Mouse (Mus musculus): ENCODE measurements around the gene Wdr90. TPM values are rescaled to one million over a fixed set of nuclear protein-coding genes. Genes with fewer than 3 reads are reported as not detected.

The Wdr90 gene
- total and polyA plus RNA-seq, 3 experiments: 1.2 to 8.5 (median 1.3) TPM

DNA sequence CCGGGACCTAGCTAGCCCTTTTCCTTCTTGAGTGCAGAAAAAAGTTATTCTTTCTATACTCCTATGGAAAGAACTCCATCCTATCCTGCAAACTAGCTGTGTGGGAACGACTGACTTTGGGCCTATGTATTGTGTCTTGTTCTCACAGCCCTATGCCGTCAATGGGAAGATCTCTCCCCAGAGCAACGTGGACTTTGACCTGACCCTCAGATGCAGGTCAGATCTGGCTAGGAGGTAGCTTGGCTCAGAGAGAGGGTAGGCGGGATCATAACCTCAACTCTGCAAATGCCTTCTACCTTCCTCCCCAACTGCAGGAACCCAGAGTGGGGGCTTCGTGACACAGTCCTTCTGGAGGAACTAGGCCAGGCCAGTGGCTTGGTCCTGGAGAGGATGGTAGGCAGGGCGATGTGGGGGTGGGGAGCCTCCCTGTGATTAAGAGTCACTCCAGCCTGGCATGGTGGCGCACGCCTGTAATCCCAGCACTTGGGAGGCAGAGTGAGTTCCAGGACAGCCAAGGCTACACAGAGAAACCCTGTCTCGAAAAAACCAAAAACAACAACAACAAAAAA, 15.1 kb upstream of the Wdr90 start:
- Histone ChIP-seq H3K4me3 (peak overlapping the region; percentile 82), H3K4me1 (ENCODE audit: control insufficient read depth, insufficient read depth, low read length) (peaks cover 6% of the 10 kb centered on the region; the same call in 1 of the 2 replicates), H3K9ac (ENCODE audit: low read depth, low read length) (no peak overlapping the region), H3K27me3 (ENCODE audit: control insufficient read depth, insufficient read depth, low read length) (no peaks in the 10 kb centered on the region), H3K79me2 (replicated peaks; ENCODE audit: control insufficient read depth, insufficient read depth, low read length) (no peaks in the 10 kb centered on the region), H3K27ac (no peak overlapping the region), H3K36me3 (ENCODE audit: control insufficient read depth, insufficient read depth, low read length) (no peaks in the 10 kb centered on the region)
- 68% methylated on average over 10 of the region's 10 CpGs for WGBS
- DNase-seq: no peak
- intact Hi-C loops (cut with DNase I): no loop called here
- TF ChIP-seq CTCF (IDR thresholded peaks at IDR 0.05) (no peak), POLR2A (IDR thresholded peaks at IDR 0.05; ENCODE audit: insufficient read depth, low read depth, low read length) (no peak), EP300 (IDR thresholded peaks at IDR 0.05; ENCODE audit: insufficient read depth, low read depth, low read length) (no peak)

DNA sequence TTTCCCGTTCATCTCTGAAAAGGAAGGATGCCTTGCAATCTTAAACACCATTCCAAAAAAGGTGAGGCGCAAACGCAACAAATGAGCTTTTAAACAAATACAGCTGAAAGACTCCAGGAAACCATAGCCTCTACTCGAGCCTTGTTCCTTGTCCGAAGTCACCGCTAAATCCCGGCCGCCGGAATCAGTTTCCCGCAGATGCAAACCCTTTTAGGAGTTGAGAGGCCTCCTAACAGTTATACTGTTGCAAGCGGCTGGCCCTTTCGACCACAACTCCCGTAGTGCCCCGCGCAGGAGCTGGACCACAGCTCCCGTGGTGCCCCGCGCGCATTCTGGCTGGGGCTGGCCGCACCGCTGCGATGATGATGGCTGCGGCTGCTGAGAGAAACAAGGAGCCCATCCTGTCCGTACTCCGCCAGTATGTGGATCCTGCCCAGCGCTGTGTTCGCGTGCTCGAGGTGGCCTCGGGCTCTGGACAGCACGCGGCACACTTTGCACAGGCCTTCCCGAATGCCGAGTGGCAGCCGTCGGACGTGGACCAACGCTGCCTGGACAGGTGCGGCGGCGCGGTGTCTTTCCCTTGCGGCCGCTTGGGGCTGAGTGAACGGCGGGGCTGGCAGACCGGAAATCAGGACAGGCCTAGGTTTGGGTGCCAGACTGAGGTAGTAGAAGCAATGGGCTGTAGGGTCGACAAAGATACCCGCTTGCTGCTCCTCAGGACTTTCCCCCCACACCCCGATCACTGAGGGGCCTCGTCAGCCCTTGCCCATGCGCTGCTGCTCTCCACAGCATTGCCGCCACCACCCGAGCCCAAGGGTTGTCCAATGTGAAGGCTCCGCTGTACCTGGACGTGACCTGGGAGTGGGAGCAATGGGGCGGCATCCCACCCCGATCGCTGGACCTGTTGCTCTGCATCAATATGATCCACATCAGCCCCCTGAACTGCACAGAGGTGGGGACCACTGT, 14.2 kb upstream of the Wdr90 start:
- peak; percentile 90 for TF ChIP-seq POLR2A (IDR thresholded peaks at IDR 0.05; ENCODE audit: insufficient read depth, low read depth, low read length)
- 0 out of 2 replicates have a peak, but pooled peaks have one; percentile 54 for TF ChIP-seq EP300 (IDR thresholded peaks at IDR 0.05; ENCODE audit: insufficient read depth, low read depth, low read length)
- TF ChIP-seq CTCF (IDR thresholded peaks at IDR 0.05): peak; percentile 35
- Histone ChIP-seq H3K9ac (ENCODE audit: low read depth, low read length) (peak overlapping the region; percentile 82), H3K4me3 (peak overlapping the region; percentile 82), H3K79me2 (replicated peaks; ENCODE audit: control insufficient read depth, insufficient read depth, low read length) (no peaks in the 10 kb centered on the region), H3K4me1 (ENCODE audit: control insufficient read depth, insufficient read depth, low read length) (peaks cover 6% of the 10 kb centered on the region; the same call in 1 of the 2 replicates), H3K27ac (peak overlapping the region; percentile 91), H3K27me3 (ENCODE audit: control insufficient read depth, insufficient read depth, low read length) (no peaks in the 10 kb centered on the region), H3K36me3 (ENCODE audit: control insufficient read depth, insufficient read depth, low read length) (no peaks in the 10 kb centered on the region)
- intact Hi-C loops (cut with DNase I): no loop called here
- WGBS: 1% methylated on average over 59 of the region's 59 CpGs
- peak; percentile 89 to 92 for DNase-seq

GRCm38 (mm10) chr17:25874721-25875170, 13.4 kb upstream of the Wdr90 start, which contains the start of gene Mettl26:
Mettl26 (plus strand) TSS chr17:25875074.
- Histone ChIP-seq H3K9ac (ENCODE audit: low read depth, low read length) (peak within 1 kb of the TSS; percentile 82), H3K4me3 (peak within 1 kb of the TSS; percentile 82), H3K79me2 (replicated peaks; ENCODE audit: control insufficient read depth, insufficient read depth, low read length) (no peaks in the 10 kb centered on the region), H3K4me1 (ENCODE audit: control insufficient read depth, insufficient read depth, low read length) (peaks cover 6% of the 10 kb centered on the region; the same call in 1 of the 2 replicates), H3K27me3 (ENCODE audit: control insufficient read depth, insufficient read depth, low read length) (no peaks in the 10 kb centered on the region), H3K27ac (peak within 1 kb of the TSS; percentile 91), H3K36me3 (ENCODE audit: control insufficient read depth, insufficient read depth, low read length) (no peaks in the 10 kb centered on the region)
- DNase-seq: peak; percentile 92 to 95
- TF ChIP-seq POLR2A (IDR thresholded peaks at IDR 0.05; ENCODE audit: insufficient read depth, low read depth, low read length): no peak
- TF ChIP-seq EP300 (IDR thresholded peaks at IDR 0.05; ENCODE audit: insufficient read depth, low read depth, low read length): peak; percentile 82
- TF ChIP-seq CTCF (IDR thresholded peaks at IDR 0.05): peak; percentile 50; the same call in 1 of the 2 replicates
- intact Hi-C loops (cut with DNase I): no loop called here
- WGBS: under 1% methylated on average over 25 of the region's 25 CpGs

- Histone ChIP-seq H3K4me3 (peak overlapping the region; percentile 82), H3K36me3 (ENCODE audit: control insufficient read depth, insufficient read depth, low read length) (no peaks in the 10 kb centered on the region), H3K27me3 (ENCODE audit: control insufficient read depth, insufficient read depth, low read length) (no peaks in the 10 kb centered on the region), H3K27ac (peak overlapping the region; percentile 91), H3K79me2 (replicated peaks; ENCODE audit: control insufficient read depth, insufficient read depth, low read length) (no peaks in the 10 kb centered on the region), H3K4me1 (ENCODE audit: control insufficient read depth, insufficient read depth, low read length) (peaks cover 6% of the 10 kb centered on the region; the same call in 1 of the 2 replicates), H3K9ac (ENCODE audit: low read depth, low read length) (peak overlapping the region; percentile 65)
- TF ChIP-seq POLR2A (IDR thresholded peaks at IDR 0.05; ENCODE audit: insufficient read depth, low read depth, low read length) (no peak), CTCF (IDR thresholded peaks at IDR 0.05) (no peak), EP300 (IDR thresholded peaks at IDR 0.05; ENCODE audit: insufficient read depth, low read depth, low read length) (no peak)
- WGBS: 19% methylated on average over 14 of the region's 14 CpGs
- DNase-seq: no peak
- intact Hi-C loops (cut with DNase I): no loop called here
Measured at GRCm38 (mm10) chr17:25874148-25874720, 12.9 kb upstream of the Wdr90 start.

- intact Hi-C loops (cut with DNase I): no loop called here
- Histone ChIP-seq H3K27me3 (ENCODE audit: control insufficient read depth, insufficient read depth, low read length) (no peaks in the 10 kb centered on the region), H3K79me2 (replicated peaks; ENCODE audit: control insufficient read depth, insufficient read depth, low read length) (no peaks in the 10 kb centered on the region), H3K9ac (ENCODE audit: low read depth, low read length) (no peak overlapping the region), H3K4me3 (no peak overlapping the region), H3K27ac (no peak overlapping the region), H3K36me3 (ENCODE audit: control insufficient read depth, insufficient read depth, low read length) (no peaks in the 10 kb centered on the region), H3K4me1 (ENCODE audit: control insufficient read depth, insufficient read depth, low read length) (peaks cover 9% of the 10 kb centered on the region)
- 78% methylated on average over 11 of the region's 11 CpGs for WGBS
- TF ChIP-seq CTCF (IDR thresholded peaks at IDR 0.05) (no peak), POLR2A (IDR thresholded peaks at IDR 0.05; ENCODE audit: insufficient read depth, low read depth, low read length) (no peak), EP300 (IDR thresholded peaks at IDR 0.05; ENCODE audit: insufficient read depth, low read depth, low read length) (no peak)
- DNase-seq: no peak
Measured at GRCm38 (mm10) chr17:25873405-25874147, 12.3 kb upstream of the Wdr90 start.

All from heart, adult 2 months (tissue).